Mouse (Mus musculus) hindbrain, embryonic 14.5 days (tissue): ENCODE results near the gene Mbnl2. TPM values are rescaled to one million over a fixed set of nuclear protein-coding genes. Genes with fewer than 3 reads are reported as not detected.

Experiments used
- ATAC-seq: fragments of 200-750 bp; cut with Nextera tagmentation; 2 replicates; pipeline ENCODE4 v1.8.0; 2017; ENCODE audit warnings: moderate number of reproducible peaks, mild to moderate bottlenecking, moderate TSS enrichment, moderate library complexity; ENCODE audit not compliant: low FRiP score
- DNase-seq: peaks from one replicate; pipeline ENCODE4 v3.0.0-alpha.2; 2015; ENCODE audit warnings: low spot score
- H3K27ac ChIP-seq: fragments of 300-500 bp; sonication (generic); 2 replicates; pipeline ENCODE4 v1.5.1; 2014; ENCODE audit warnings: mild to moderate bottlenecking, moderate library complexity
- H3K27me3 ChIP-seq: fragments of 300-500 bp; sonication (generic); 2 replicates; pipeline ENCODE4 v1.6.1; 2014; ENCODE audit warnings: mild to moderate bottlenecking, low read length, mixed read lengths; ENCODE audit not compliant: control insufficient read depth, insufficient read depth
- H3K36me3 ChIP-seq: fragments of 300-500 bp; sonication (generic); replicated peaks from 2 replicates; pipeline ENCODE4 v1.6.1; 2014; ENCODE audit not compliant: control insufficient read depth, insufficient read depth
- H3K4me1 ChIP-seq: fragments of 300-500 bp; sonication (generic); replicated peaks from 2 replicates; pipeline ENCODE4 v1.6.1; 2014; ENCODE audit warnings: antibody characterized with exemption, low read length, mixed read lengths; ENCODE audit not compliant: control insufficient read depth, insufficient read depth
- H3K4me2 ChIP-seq: fragments of 300-500 bp; sonication (generic); replicated peaks from 2 replicates; pipeline ENCODE4 v1.6.1; 2014; ENCODE audit warnings: mild to moderate bottlenecking, moderate library complexity
- H3K4me3 ChIP-seq: fragments of 300-500 bp; sonication (generic); replicated peaks from 2 replicates; pipeline ENCODE4 v1.5.1; 2014; ENCODE audit warnings: mild to moderate bottlenecking, low read length
- H3K9ac ChIP-seq: fragments of 300-500 bp; sonication (generic); 2 replicates; pipeline ENCODE4 v1.6.1; 2014
- H3K9me3 ChIP-seq: fragments of 300-500 bp; sonication (generic); 2 replicates; pipeline ENCODE4 v1.6.1; 2016; ENCODE audit warnings: low read length; ENCODE audit not compliant: control insufficient read depth
- WGBS: fragments of 180-500 bp; shearing (Covaris S2); extraction: QIAGEN DNeasy Blood & Tissue Kit; methylation state at CpG from one replicate; pipeline ENCODE4 v1.1.7; 2014; 5-methylcytosine and 5-hydroxymethylcytosine counted together
- polyA plus RNA-seq: library from polyadenylated mRNA; unstranded; fragments of >200 nt; fragmentation: Nextera tagmentation; extraction: Ambion mirVana; gene quantifications from 2 replicates; pipeline ENCODE4 v1.2.1, GENCODE M21; 2014

Mbnl2 gene
- polyA plus RNA-seq, 1 experiment from 2014 or later: 24.4 TPM

- ATAC-seq (no peak), DNase-seq (no peak)
- H3K27ac ChIP-seq: no peak overlapping the region
- no peaks in the 10 kb centered on the region for H3K4me1 ChIP-seq
- H3K9me3 ChIP-seq: no peaks in the 10 kb centered on the region
- H3K9ac ChIP-seq: no peak overlapping the region
- H3K36me3 ChIP-seq: peaks cover 6% of the 10 kb centered on the region; the same call in 1 of the 2 replicates
- WGBS: 95% methylated on average over 7 of the region's 7 CpGs
- H3K27me3 ChIP-seq: no peaks in the 10 kb centered on the region
- H3K4me2 ChIP-seq: no peak overlapping the region
- H3K4me3 ChIP-seq: no peak overlapping the region
Observed at GRCm38 (mm10) chr14:120404364-120404763, 128.9 kb downstream of the Mbnl2 start.

- Histone ChIP-seq H3K4me1 (no peaks in the 10 kb centered on the region), H3K9ac (no peak overlapping the region), H3K9me3 (no peaks in the 10 kb centered on the region), H3K4me2 (no peak overlapping the region), H3K27ac (no peak overlapping the region), H3K27me3 (no peaks in the 10 kb centered on the region), H3K4me3 (no peak overlapping the region), H3K36me3 (peaks cover 6% of the 10 kb centered on the region; the same call in 1 of the 2 replicates)
- WGBS: 90% methylated on average over 17 of the region's 17 CpGs
- no peak for DNase-seq
- ATAC-seq: no peak
Observed at GRCm38 (mm10) chr14:120404811-120405582, 129.5 kb downstream of the Mbnl2 start.

GRCm38 (mm10) chr14:120405597-120405996 is 130.1 kb downstream of the Mbnl2 start:
- no peak for DNase-seq
- H3K4me1 ChIP-seq: no peaks in the 10 kb centered on the region
- no peak overlapping the region for H3K27ac ChIP-seq
- no peak overlapping the region for H3K4me3 ChIP-seq
- no peaks in the 10 kb centered on the region for H3K27me3 ChIP-seq
- no peak overlapping the region for H3K9ac ChIP-seq
- H3K36me3 ChIP-seq: peaks cover 6% of the 10 kb centered on the region; the same call in 1 of the 2 replicates
- 90% methylated on average over 3 of the region's 3 CpGs for WGBS
- ATAC-seq: no peak
- H3K9me3 ChIP-seq: no peaks in the 10 kb centered on the region
- no peak overlapping the region for H3K4me2 ChIP-seq

GRCm38 (mm10) chr14:120406271-120406670 is 130.8 kb downstream of the Mbnl2 start:
- no peaks in the 10 kb centered on the region for H3K4me1 ChIP-seq
- no peak for DNase-seq
- no peaks in the 10 kb centered on the region for H3K27me3 ChIP-seq
- no peak overlapping the region for H3K9ac ChIP-seq
- WGBS: 87% methylated on average over 6 of the region's 6 CpGs
- no peak for ATAC-seq
- no peaks in the 10 kb centered on the region for H3K9me3 ChIP-seq
- H3K27ac ChIP-seq: no peak overlapping the region
- H3K36me3 ChIP-seq: peaks cover 6% of the 10 kb centered on the region; the same call in 1 of the 2 replicates
- H3K4me3 ChIP-seq: no peak overlapping the region
- H3K4me2 ChIP-seq: no peak overlapping the region

GRCm38 (mm10) chr14:120406820-120407219 is 131.4 kb downstream of the Mbnl2 start:
- no peak for ATAC-seq
- no peak overlapping the region for H3K4me3 ChIP-seq
- H3K27ac ChIP-seq: no peak overlapping the region
- 86% methylated on average over 8 of the region's 8 CpGs for WGBS
- peaks cover 6% of the 10 kb centered on the region; the same call in 1 of the 2 replicates for H3K36me3 ChIP-seq
- H3K27me3 ChIP-seq: no peaks in the 10 kb centered on the region
- no peaks in the 10 kb centered on the region for H3K9me3 ChIP-seq
- DNase-seq: no peak
- no peaks in the 10 kb centered on the region for H3K4me1 ChIP-seq
- no peak overlapping the region for H3K4me2 ChIP-seq
- no peak overlapping the region for H3K9ac ChIP-seq

GRCm38 (mm10) chr14:120409854-120410253 is 134.4 kb downstream of the Mbnl2 start:
- no peak overlapping the region for H3K9ac ChIP-seq
- H3K27me3 ChIP-seq: no peaks in the 10 kb centered on the region
- WGBS: 92% methylated on average over 10 of the region's 10 CpGs
- no peak overlapping the region for H3K4me3 ChIP-seq
- no peaks in the 10 kb centered on the region for H3K4me1 ChIP-seq
- H3K9me3 ChIP-seq: no peaks in the 10 kb centered on the region
- H3K36me3 ChIP-seq: no peaks in the 10 kb centered on the region
- ATAC-seq (no peak), DNase-seq (no peak)
- no peak overlapping the region for H3K27ac ChIP-seq
- no peak overlapping the region for H3K4me2 ChIP-seq

- H3K27me3 ChIP-seq: no peaks in the 10 kb centered on the region
- H3K27ac ChIP-seq: no peak overlapping the region
- no peak overlapping the region for H3K9ac ChIP-seq
- ATAC-seq: no peak
- DNase-seq: no peak
- H3K36me3 ChIP-seq: no peaks in the 10 kb centered on the region
- 84% methylated on average over 9 of the region's 9 CpGs for WGBS
- no peak overlapping the region for H3K4me3 ChIP-seq
- no peaks in the 10 kb centered on the region for H3K4me1 ChIP-seq
- H3K4me2 ChIP-seq: no peak overlapping the region
- no peaks in the 10 kb centered on the region for H3K9me3 ChIP-seq
Observed at GRCm38 (mm10) chr14:120416886-120417285, 141.4 kb downstream of the Mbnl2 start.

GRCm38 (mm10) chr14:120418964-120419363 is 143.5 kb downstream of the Mbnl2 start:
- no peak overlapping the region for H3K27ac ChIP-seq
- no peak overlapping the region for H3K9ac ChIP-seq
- 75% methylated on average over 14 of the region's 14 CpGs for whole genome bisulfite sequencing
- no peak for DNase-seq
- no peaks in the 10 kb centered on the region for H3K9me3 ChIP-seq
- H3K4me3 ChIP-seq: no peak overlapping the region
- H3K27me3 ChIP-seq: no peaks in the 10 kb centered on the region
- ATAC-seq: no peak
- H3K4me2 ChIP-seq: no peak overlapping the region
- no peaks in the 10 kb centered on the region for H3K36me3 ChIP-seq
- H3K4me1 ChIP-seq: no peaks in the 10 kb centered on the region

- DNase-seq (no peak), ATAC-seq (no peak)
- H3K4me1 ChIP-seq: no peaks in the 10 kb centered on the region
- H3K4me2 ChIP-seq: no peak overlapping the region
- peaks cover 12% of the 10 kb centered on the region; the same call in 1 of the 2 replicates for H3K9me3 ChIP-seq
- H3K4me3 ChIP-seq: no peak overlapping the region
- H3K9ac ChIP-seq: no peak overlapping the region
- H3K27me3 ChIP-seq: no peaks in the 10 kb centered on the region
- 92% methylated on average over 5 of the region's 5 CpGs for WGBS
- H3K27ac ChIP-seq: no peak overlapping the region
- H3K36me3 ChIP-seq: peaks cover 7% of the 10 kb centered on the region; the same call in 1 of the 2 replicates
Observed at GRCm38 (mm10) chr14:120428497-120428896, 153.0 kb downstream of the Mbnl2 start.
